Comparison of ENCODE assay signal across 20 mouse cellular contexts in the genomic region with DNA sequence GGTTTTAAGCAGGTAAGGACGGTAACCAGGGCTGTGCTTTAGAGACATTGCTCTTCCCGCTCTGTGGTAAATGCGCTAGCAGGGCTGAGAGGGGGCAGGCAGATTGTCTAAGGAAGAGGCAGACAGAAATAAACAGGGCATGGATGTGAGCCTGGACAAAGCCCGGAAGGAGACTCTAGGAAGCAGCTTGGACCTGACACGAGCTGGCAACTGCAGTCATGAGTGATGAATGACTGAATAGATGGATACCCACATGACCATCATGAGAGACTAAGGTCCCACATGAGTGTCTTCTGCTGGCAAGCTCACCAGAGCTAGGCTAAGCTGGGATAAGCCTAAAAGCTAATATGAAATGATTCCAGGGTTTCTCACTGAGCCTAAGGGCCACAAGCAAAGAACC. TPM values are rescaled to one million over a fixed set of nuclear protein-coding genes. Genes with fewer than 3 reads are reported as not detected.
DNase-seq lines count a peak whose midpoint lies in the region; ATAC-seq and TF ChIP-seq lines count a peak whose summit lies in the region.
"Had no signal": no experiment of that assay in that cellular context is flagged by ENCODE, and none has a peak within 500 bp of the region (broad histone marks: within the 10 kb centered on the region; RNA-seq: fewer than 3 reads in every experiment).

No protein-coding gene starts in this region.

- H3K4me2 ChIP-seq in lung, embryonic 16.5 days (ENCODE audit: low read depth, low read length), result no peak overlapping the region
- H3K4me2 ChIP-seq: hindbrain, embryonic 12.5 days; intestine, embryonic 15.5 days had no signal

- peaks cover 4% of the 10 kb centered on the region; the same call in 1 of the 2 replicates for H3K4me1 ChIP-seq in kidney, adult 2 months (ENCODE audit: control insufficient read depth, insufficient read depth, low read length)
- peaks cover 22% of the 10 kb centered on the region for H3K4me1 ChIP-seq in lung, embryonic 16.5 days (replicated peaks; ENCODE audit: control insufficient read depth, insufficient read depth, low read length)

- peak; percentile 42; the same call in 1 of the 2 replicates for ATAC-seq in lung, embryonic 16.5 days (ENCODE audit: low read depth)
- ATAC-seq in activated CD4-positive, CD25-positive, alpha-beta regulatory T cell, adult 4 months, result no peak
- ATAC-seq: forebrain, postnatal 0 days; intestine, embryonic 15.5 days had no signal

- no peaks in the 10 kb centered on the region for H3K36me3 ChIP-seq in kidney, adult 2 months (ENCODE audit: control insufficient read depth, insufficient read depth, low read length)
- H3K36me3 ChIP-seq in lung, embryonic 16.5 days (ENCODE audit: control insufficient read depth, insufficient read depth, low read length), result no peaks in the 10 kb centered on the region
- H3K36me3 ChIP-seq: hindbrain, embryonic 12.5 days; intestine, embryonic 15.5 days; limb, embryonic 10.5 days had no signal

- H3K4me3 ChIP-seq in kidney, adult 2 months (ENCODE audit: insufficient read depth, low read depth, low read length), result no peak overlapping the region
- H3K4me3 ChIP-seq in lung, embryonic 16.5 days (ENCODE audit: low read length), result no peak overlapping the region
- H3K4me3 ChIP-seq: hindbrain, embryonic 12.5 days; intestine, embryonic 15.5 days; limb, embryonic 10.5 days had no signal

- H3K27ac ChIP-seq in kidney, adult 2 months (ENCODE audit: insufficient read depth, low read depth, low read length), result no peak overlapping the region
- no peak overlapping the region for H3K27ac ChIP-seq in lung, embryonic 16.5 days (ENCODE audit: low read length)
- H3K27ac ChIP-seq: hindbrain, embryonic 12.5 days; intestine, embryonic 15.5 days; limb, embryonic 10.5 days had no signal

- no peaks in the 10 kb centered on the region for H3K9me3 ChIP-seq in lung, embryonic 16.5 days (ENCODE audit: control insufficient read depth, low read length)
- H3K9me3 ChIP-seq: hindbrain, embryonic 12.5 days; intestine, embryonic 15.5 days; limb, embryonic 10.5 days had no signal

- H3K9ac ChIP-seq in lung, embryonic 16.5 days (ENCODE audit: low read length), result no peak overlapping the region
- H3K9ac ChIP-seq: forebrain, postnatal 0 days; hindbrain, embryonic 12.5 days; intestine, embryonic 15.5 days had no signal

- peak; percentile 14 for DNase-seq in kidney, adult 2 months
- DNase-seq in kidney, postnatal 10 days, result no peak
- peak; percentile 36 for DNase-seq in brain, adult 2 months (ENCODE audit: low read depth, low spot score)
- peak; percentile 40 to 47 for DNase-seq in cerebellum, adult 18-20 months
- no peak for DNase-seq in ovary, postnatal 14 days (ENCODE audit: low spot score)
- DNase-seq: adrenal gland, postnatal 14 days; forebrain, postnatal 0 days; gastrocnemius, postnatal 25 days; right cerebral cortex, adult 18-20 months; spleen, adult 18-20 months; thymus, postnatal 25 days had no signal

- no peak for TF ChIP-seq POLR2A in kidney, adult 2 months (IDR thresholded peaks at IDR 0.05; ENCODE audit: low read depth, low read length)

- H3K27me3 ChIP-seq in kidney, adult 2 months (replicated peaks; ENCODE audit: control insufficient read depth, insufficient read depth, low read length), result no peaks in the 10 kb centered on the region
- H3K27me3 ChIP-seq in lung, embryonic 16.5 days (ENCODE audit: control insufficient read depth, insufficient read depth, low read depth, low read length), result no peaks in the 10 kb centered on the region
- H3K27me3 ChIP-seq: intestine, embryonic 15.5 days had no signal

- 69% methylated on average over 5 of the region's 5 CpGs for WGBS in kidney, adult 2 months
- WGBS in lung, embryonic 16.5 days, result 49% methylated on average over 5 of the region's 5 CpGs

- no peak for TF ChIP-seq CTCF in kidney, adult 2 months (conservative IDR thresholded peaks at IDR 0.05; ENCODE audit: insufficient read depth, insufficient read length, low read depth, low read length)

RNA-seq across cellular contexts. Expression of a gene that starts 2.6 kb away (rescaled TPM):
- polyA plus RNA-seq in kidney, adult 2 months (2012; rRNA removed), result 0.08 and 3.8 TPM in 2 replicates
- 1.1 and 1.9 TPM in 2 replicates for polyA plus RNA-seq in lung, embryonic 16.5 days (2015; fragmentation: Nextera tagmentation; extraction: Ambion mirVana)
- polyA plus RNA-seq in activated CD4-positive, CD25-positive, alpha-beta regulatory T cell, adult 4 months (2017; shearing (Covaris generic)), result not detected

RNA-seq across cellular contexts. Expression of a gene that starts 5.2 kb away (rescaled TPM):
- polyA plus RNA-seq in kidney, adult 2 months (2012; rRNA removed), result 0.15 and 0.33 TPM in 2 replicates
- polyA plus RNA-seq in lung, embryonic 16.5 days (2015; fragmentation: Nextera tagmentation; extraction: Ambion mirVana), result 1.3 and 1.5 TPM in 2 replicates
- polyA plus RNA-seq in activated CD4-positive, CD25-positive, alpha-beta regulatory T cell, adult 4 months (2017; shearing (Covaris generic)), result under 1 TPM in 1 of 2 experiments, not detected in 1; 0.21 TPM

RNA-seq across cellular contexts. Expression of a gene that starts 12.5 kb away (rescaled TPM):
- 0.03 TPM in 1 of 2 replicates, not detected in the other for polyA plus RNA-seq in kidney, adult 2 months (2012; rRNA removed)
- polyA plus RNA-seq in lung, embryonic 16.5 days (2015; fragmentation: Nextera tagmentation; extraction: Ambion mirVana), result 0.11 and 0.40 TPM in 2 replicates
- polyA plus RNA-seq in activated CD4-positive, CD25-positive, alpha-beta regulatory T cell, adult 4 months (2017; shearing (Covaris generic)), result not detected
- polyA plus RNA-seq: hindbrain, embryonic 12.5 days; liver, embryonic 16.5 days; stomach, embryonic 16.5 days had no signal

RNA-seq across cellular contexts. Expression of a gene that starts 21.2 kb away (rescaled TPM):
- polyA plus RNA-seq in kidney, adult 2 months (2012; rRNA removed), result not detected in 2 replicates
- 0.08 and 0.10 TPM in 2 replicates for polyA plus RNA-seq in lung, embryonic 16.5 days (2015; fragmentation: Nextera tagmentation; extraction: Ambion mirVana)
- under 1 TPM; 0.27 to 0.45 TPM for polyA plus RNA-seq in activated CD4-positive, CD25-positive, alpha-beta regulatory T cell, adult 4 months (2017; shearing (Covaris generic))
- polyA plus RNA-seq: forebrain, postnatal 0 days; intestine, embryonic 15.5 days; large intestine, adult 2 months; limb, embryonic 10.5 days; neural tube, embryonic 14.5 days; stomach, embryonic 16.5 days had no signal

RNA-seq across cellular contexts. Expression of a gene that starts 38.6 kb away (rescaled TPM):
- 1.8 and 2.5 TPM in 2 replicates for polyA plus RNA-seq in kidney, adult 2 months (2012; rRNA removed)
- 1.0 and 1.2 TPM in 2 replicates for polyA plus RNA-seq in lung, embryonic 16.5 days (2015; fragmentation: Nextera tagmentation; extraction: Ambion mirVana)
- polyA plus RNA-seq in activated CD4-positive, CD25-positive, alpha-beta regulatory T cell, adult 4 months (2017; shearing (Covaris generic)), result under 1 TPM in 1 of 2 experiments, not detected in 1; 0.83 TPM

Comparison
In these comparisons a context has a peak if more than half of its experiments do, and no peak if none do; other contexts are left out.
1. DNase-seq: peak in kidney, adult 2 months (single experiment), brain, adult 2 months (single experiment) and cerebellum, adult 18-20 months (2 of 2); none in kidney, postnatal 10 days (single experiment) and ovary, postnatal 14 days (single experiment).